Mouse (Mus musculus) myocyte (in vitro differentiated cells): ENCODE data around the gene Rptor.

Source experiments
- MAX ChIP-seq: IDR thresholded peaks from one replicate; pipeline ENCODE4 v1.6.1; 2011; ENCODE audit warnings: low read depth, mild to moderate bottlenecking, control low read depth
- POLR2A ChIP-seq: IDR thresholded peaks from one replicate; pipeline ENCODE4 v1.6.1; 2011; ENCODE audit warnings: low read depth, mild to moderate bottlenecking, control low read depth, moderate library complexity; ENCODE audit not compliant: insufficient read length
- USF1 ChIP-seq: IDR thresholded peaks from one replicate; pipeline ENCODE4 v1.6.1; 2011; ENCODE audit warnings: low read depth, mild to moderate bottlenecking, control low read depth, moderate library complexity

DNA sequence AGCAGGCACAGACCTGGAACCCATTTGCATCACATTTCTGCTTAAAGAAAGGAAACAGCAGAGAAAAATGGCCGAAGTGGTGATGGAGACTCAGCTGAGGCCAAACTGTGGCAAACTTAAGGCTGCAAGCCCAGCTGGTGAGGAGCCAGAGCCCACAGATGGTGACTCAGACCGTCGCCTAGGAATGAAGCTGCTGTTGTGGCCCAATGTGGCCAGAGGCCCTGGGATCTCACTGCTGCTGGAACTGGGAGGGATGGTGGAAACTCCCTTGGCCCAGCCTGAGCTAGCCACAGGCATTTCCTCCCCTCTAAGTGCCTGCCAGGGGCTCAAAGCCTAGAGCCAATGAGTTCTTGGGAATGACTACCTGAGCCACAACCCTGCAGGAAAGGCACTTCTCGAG is 330.4 kb downstream of the Rptor start:
- no peak for TF ChIP-seq USF1
- TF ChIP-seq POLR2A: no peak
- TF ChIP-seq MAX: no peak
